Mouse (Mus musculus): Measurements from ENCODE around the gene Rassf5. TPM values are rescaled to one million over a fixed set of nuclear protein-coding genes. Genes with fewer than 3 reads are reported as not detected.

The Rassf5 gene
- polyA plus RNA-seq, 1 experiment, result 9.8 TPM

DNA sequence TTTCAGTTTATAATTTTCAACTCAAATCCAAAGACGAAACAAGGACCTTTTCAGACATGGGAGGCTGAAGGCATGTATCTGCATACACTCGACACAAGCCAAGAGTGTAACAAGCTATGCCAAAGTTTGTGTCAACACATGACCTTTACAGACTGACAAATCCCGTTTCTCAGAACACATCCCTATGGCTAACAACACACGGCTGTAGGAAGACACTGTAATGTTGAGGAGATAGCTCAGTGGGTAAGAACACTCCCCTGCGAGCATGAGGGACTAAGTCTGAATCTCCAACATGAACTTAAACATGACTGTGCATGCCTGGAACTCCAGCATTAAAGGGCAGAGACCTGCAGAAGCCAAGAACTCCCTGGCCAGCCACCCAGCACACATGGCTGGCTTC is 38.7 kb downstream of the Rassf5 start:
- TF ChIP-seq MAX (IDR thresholded peaks at IDR 0.05; ENCODE audit: low read depth) (no peak), CEBPB (IDR thresholded peaks at IDR 0.05; ENCODE audit: insufficient read depth, poor library complexity, severe bottlenecking) (no peak), MYOD1 (IDR thresholded peaks at IDR 0.05; ENCODE audit: control insufficient read depth in 1 of 3, insufficient read length in 2 of 3, low read depth in 2 of 3) (no peak), POLR2A (IDR thresholded peaks at IDR 0.05; ENCODE audit: insufficient read length, low read depth) (no peak), E2F4 (IDR thresholded peaks at IDR 0.05; ENCODE audit: insufficient read depth) (no peak)

DNA sequence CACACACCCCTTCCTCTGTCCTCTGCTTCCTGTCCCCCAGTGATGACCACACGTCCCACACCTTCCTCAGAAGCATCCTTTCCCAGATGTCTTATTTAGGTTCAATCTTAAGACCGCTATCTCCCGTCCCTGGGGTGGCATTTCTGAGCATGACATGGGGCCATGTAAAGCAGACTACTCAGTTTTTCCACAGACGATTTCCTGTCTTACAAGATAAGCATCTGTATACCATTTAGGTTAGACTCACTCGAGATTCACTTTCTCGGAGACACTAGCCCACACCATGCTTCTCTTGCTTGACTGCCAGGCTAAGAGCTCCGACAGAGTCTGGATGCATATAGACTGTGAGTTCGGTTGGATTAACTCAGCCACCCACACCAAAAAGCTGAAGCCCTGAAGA is 40.6 kb downstream of the Rassf5 start:
- TF ChIP-seq E2F4 (IDR thresholded peaks at IDR 0.05; ENCODE audit: insufficient read depth) (no peak), CEBPB (IDR thresholded peaks at IDR 0.05; ENCODE audit: insufficient read depth, poor library complexity, severe bottlenecking) (no peak), MYOD1 (IDR thresholded peaks at IDR 0.05; ENCODE audit: control insufficient read depth in 1 of 3, insufficient read length in 2 of 3, low read depth in 2 of 3) (no peak), REST (IDR thresholded peaks at IDR 0.05; ENCODE audit: insufficient read depth, insufficient read length) (no peak), TCF3 (IDR thresholded peaks at IDR 0.05; ENCODE audit: insufficient read length, low read depth) (no peak), MAX (IDR thresholded peaks at IDR 0.05; ENCODE audit: low read depth) (no peak), SRF (IDR thresholded peaks at IDR 0.05; ENCODE audit: control insufficient read depth, insufficient read length, low read depth) (no peak), USF1 (IDR thresholded peaks at IDR 0.05; ENCODE audit: low read depth) (no peak), MYOG (IDR thresholded peaks at IDR 0.05; ENCODE audit: control insufficient read depth in 1 of 3, insufficient read depth in 1 of 3, insufficient read length in 2 of 3, low read depth in 2 of 3) (no peak), POLR2AphosphoS2 (IDR thresholded peaks at IDR 0.05; ENCODE audit: insufficient read length, low read depth) (no peak), POLR2A (IDR thresholded peaks at IDR 0.05; ENCODE audit: insufficient read length, low read depth) (no peak), TCF12 (IDR thresholded peaks at IDR 0.05; ENCODE audit: insufficient read depth, poor library complexity, severe bottlenecking) (no peak)
- H3K4me2 ChIP-seq (ENCODE audit: low read depth), result no peak overlapping the region
- no peaks in the 10 kb centered on the region for H3K79me2 ChIP-seq (ENCODE audit: control insufficient read depth, insufficient read depth)
- H3ac ChIP-seq (ENCODE audit: control insufficient read depth, insufficient read length), result no peak overlapping the region
- no peaks in the 10 kb centered on the region for H3K36me3 ChIP-seq (ENCODE audit: control insufficient read depth, insufficient read depth)
- no peak overlapping the region for H3K4me3 ChIP-seq
- H3K27me3 ChIP-seq (ENCODE audit: control insufficient read depth, insufficient read depth, insufficient read length), result no peaks in the 10 kb centered on the region

More for the DNA sequence above, 38.7 kb downstream of the Rassf5 start:
- no peaks in the 10 kb centered on the region for H3K27me3 ChIP-seq (ENCODE audit: control insufficient read depth, insufficient read depth, insufficient read length)
- H3K4me2 ChIP-seq (ENCODE audit: low read depth), result no peak overlapping the region
- no peaks in the 10 kb centered on the region for H3K79me2 ChIP-seq (ENCODE audit: control insufficient read depth, insufficient read depth)
- no peak overlapping the region for H3ac ChIP-seq (ENCODE audit: control insufficient read depth, insufficient read length)
- no peak overlapping the region for H3K4me3 ChIP-seq
- no peaks in the 10 kb centered on the region for H3K36me3 ChIP-seq (ENCODE audit: control insufficient read depth, insufficient read depth)

- H3K4me3 ChIP-seq, result no peak overlapping the region
- TF ChIP-seq MYOD1 (IDR thresholded peaks at IDR 0.05; ENCODE audit: control insufficient read depth in 1 of 3, insufficient read length in 2 of 3, low read depth in 2 of 3) (no peak), E2F4 (IDR thresholded peaks at IDR 0.05; ENCODE audit: insufficient read depth) (no peak), USF1 (IDR thresholded peaks at IDR 0.05; ENCODE audit: low read depth) (no peak), POLR2A (IDR thresholded peaks at IDR 0.05; ENCODE audit: insufficient read length, low read depth) (no peak), SRF (IDR thresholded peaks at IDR 0.05; ENCODE audit: control insufficient read depth, insufficient read length, low read depth) (no peak), MYOG (IDR thresholded peaks at IDR 0.05; ENCODE audit: control insufficient read depth in 1 of 3, insufficient read depth in 1 of 3, insufficient read length in 2 of 3, low read depth in 2 of 3) (no peak), MAX (IDR thresholded peaks at IDR 0.05; ENCODE audit: low read depth) (no peak), POLR2AphosphoS2 (IDR thresholded peaks at IDR 0.05; ENCODE audit: insufficient read length, low read depth) (no peak), CEBPB (IDR thresholded peaks at IDR 0.05; ENCODE audit: insufficient read depth, poor library complexity, severe bottlenecking) (no peak), REST (IDR thresholded peaks at IDR 0.05; ENCODE audit: insufficient read depth, insufficient read length) (no peak), TCF12 (IDR thresholded peaks at IDR 0.05; ENCODE audit: insufficient read depth, poor library complexity, severe bottlenecking) (no peak), TCF3 (IDR thresholded peaks at IDR 0.05; ENCODE audit: insufficient read length, low read depth) (no peak)
- H3K4me2 ChIP-seq (ENCODE audit: low read depth), result no peak overlapping the region
- no peaks in the 10 kb centered on the region for H3K36me3 ChIP-seq (ENCODE audit: control insufficient read depth, insufficient read depth)
- no peaks in the 10 kb centered on the region for H3K79me2 ChIP-seq (ENCODE audit: control insufficient read depth, insufficient read depth)
- no peak overlapping the region for H3ac ChIP-seq (ENCODE audit: control insufficient read depth, insufficient read length)
- H3K27me3 ChIP-seq (ENCODE audit: control insufficient read depth, insufficient read depth, insufficient read length), result no peaks in the 10 kb centered on the region
Measured at GRCm38 (mm10) chr1:131201391-131201790, 43.7 kb downstream of the Rassf5 start.

GRCm38 (mm10) chr1:131200588-131200987 is 44.5 kb downstream of the Rassf5 start:
- TF ChIP-seq TCF12 (IDR thresholded peaks at IDR 0.05; ENCODE audit: insufficient read depth, poor library complexity, severe bottlenecking), result no peak
- TF ChIP-seq POLR2AphosphoS2 (IDR thresholded peaks at IDR 0.05; ENCODE audit: insufficient read length, low read depth), result no peak
- no peak for TF ChIP-seq MYOG (IDR thresholded peaks at IDR 0.05; ENCODE audit: control insufficient read depth in 1 of 3, insufficient read depth in 1 of 3, insufficient read length in 2 of 3, low read depth in 2 of 3)
- no peaks in the 10 kb centered on the region for H3K36me3 ChIP-seq (ENCODE audit: control insufficient read depth, insufficient read depth)
- no peaks in the 10 kb centered on the region for H3K27me3 ChIP-seq (ENCODE audit: control insufficient read depth, insufficient read depth, insufficient read length)
- no peak overlapping the region for H3K4me3 ChIP-seq
- H3K79me2 ChIP-seq (ENCODE audit: control insufficient read depth, insufficient read depth), result no peaks in the 10 kb centered on the region
- no peak overlapping the region for H3K4me2 ChIP-seq (ENCODE audit: low read depth)
- H3ac ChIP-seq (ENCODE audit: control insufficient read depth, insufficient read length), result no peak overlapping the region

GRCm38 (mm10) chr1:131199976-131200375 is 45.1 kb downstream of the Rassf5 start:
- TF ChIP-seq MAX (IDR thresholded peaks at IDR 0.05; ENCODE audit: low read depth) (no peak), TCF3 (IDR thresholded peaks at IDR 0.05; ENCODE audit: insufficient read length, low read depth) (no peak), POLR2A (IDR thresholded peaks at IDR 0.05; ENCODE audit: insufficient read length, low read depth) (no peak), REST (IDR thresholded peaks at IDR 0.05; ENCODE audit: insufficient read depth, insufficient read length) (no peak), USF1 (IDR thresholded peaks at IDR 0.05; ENCODE audit: low read depth) (no peak), TCF12 (IDR thresholded peaks at IDR 0.05; ENCODE audit: insufficient read depth, poor library complexity, severe bottlenecking) (no peak)
- no peaks in the 10 kb centered on the region for H3K27me3 ChIP-seq (ENCODE audit: control insufficient read depth, insufficient read depth, insufficient read length)
- no peak overlapping the region for H3K4me2 ChIP-seq (ENCODE audit: low read depth)
- no peak overlapping the region for H3ac ChIP-seq (ENCODE audit: control insufficient read depth, insufficient read length)
- H3K79me2 ChIP-seq (ENCODE audit: control insufficient read depth, insufficient read depth), result no peaks in the 10 kb centered on the region
- peaks cover 3% of the 10 kb centered on the region for H3K36me3 ChIP-seq (ENCODE audit: control insufficient read depth, insufficient read depth)
- no peak overlapping the region for H3K4me3 ChIP-seq
